Mouse (Mus musculus) gastrocnemius, adult 8-10 months (tissue): Measurements from ENCODE around the gene Dner. TPM values are rescaled to one million over a fixed set of nuclear protein-coding genes. Genes with fewer than 3 reads are reported as not detected.
A peak's percentile ranks its signal among the peaks of the same experiment; 100 is the strongest.

Source experiments
- DNase-seq, 2 experiments: peaks; one replicate each; pipeline ENCODE4 v3.0.0; 2022; ENCODE audit warnings: low spot score in 2 of 2
- total RNA-seq, 4 experiments: library from RNA; stranded (reverse); gene quantifications; 2 replicates each; pipeline ENCODE4 v1.2.4; 2022

Gene Dner
- total RNA-seq, 4 experiments from 2014 or later = not detected

- no peak for DNase-seq
Measured at GRCm38 (mm10) chr1:84636890-84637289, 59.1 kb downstream of the Dner start.

- DNase-seq = no peak
Measured at GRCm38 (mm10) chr1:84628244-84628643, 67.8 kb downstream of the Dner start.

GRCm38 (mm10) chr1:84622978-84623554, 73.0 kb downstream of the Dner start:
- no peak for DNase-seq

- DNase-seq = no peak
Measured at GRCm38 (mm10) chr1:84621308-84621707, 74.7 kb downstream of the Dner start.

- no peak for DNase-seq
Measured at GRCm38 (mm10) chr1:84619131-84619760, 76.8 kb downstream of the Dner start.

- no peak for DNase-seq
Measured at GRCm38 (mm10) chr1:84618094-84618493, 77.9 kb downstream of the Dner start.

- DNase-seq = no peak
Measured at GRCm38 (mm10) chr1:84616133-84616532, 79.9 kb downstream of the Dner start.

- DNase-seq = no peak
Measured at GRCm38 (mm10) chr1:84614596-84614995, 81.4 kb downstream of the Dner start.

GRCm38 (mm10) chr1:84613119-84613518, 82.9 kb downstream of the Dner start:
- DNase-seq = no peak

GRCm38 (mm10) chr1:84611331-84611730, 84.7 kb downstream of the Dner start:
- DNase-seq = no peak

GRCm38 (mm10) chr1:84599025-84599424, 97.0 kb downstream of the Dner start:
- no peak for DNase-seq

GRCm38 (mm10) chr1:84596023-84596422, 100.0 kb downstream of the Dner start:
- no peak for DNase-seq

GRCm38 (mm10) chr1:84592394-84592793, 103.6 kb downstream of the Dner start:
- DNase-seq = no peak

- DNase-seq = no peak
Measured at GRCm38 (mm10) chr1:84590534-84590933, 105.5 kb downstream of the Dner start.

- no peak for DNase-seq
Measured at GRCm38 (mm10) chr1:84585434-84585833, 110.6 kb downstream of the Dner start.

GRCm38 (mm10) chr1:84581812-84582211, 114.2 kb downstream of the Dner start:
- peak; percentile 46 to 58 for DNase-seq

GRCm38 (mm10) chr1:84561841-84562240, 134.2 kb downstream of the Dner start:
- DNase-seq = no peak

- DNase-seq = no peak
Measured at GRCm38 (mm10) chr1:84561387-84561786, 134.6 kb downstream of the Dner start.

GRCm38 (mm10) chr1:84556546-84557511, 139.2 kb downstream of the Dner start:
- no peak for DNase-seq

- DNase-seq = no peak
Measured at GRCm38 (mm10) chr1:84552005-84552404, 144.0 kb downstream of the Dner start.

GRCm38 (mm10) chr1:84550065-84550368, 146.0 kb downstream of the Dner start:
- no peak for DNase-seq

- DNase-seq = no peak
Measured at GRCm38 (mm10) chr1:84549367-84550064, 146.5 kb downstream of the Dner start.
